Mouse (Mus musculus) mouse embryonic stem cell (cell line): ENCODE measurements around the gene Rapgef2.

ENCODE experiments used
- in situ Hi-C, 2 experiments: fragments of 300-500 bp; cut with MboI; formaldehyde crosslinking; loops; 1 replicate in 1 of 2; 3 replicates in 1 of 2; pipeline ENCODE4 v1.14.3; 2019 to 2020; ENCODE audit warnings: low sequenced_read_pairs in 2 of 2, low pct_unique_long_range_greater_than_20kb in 1 of 2, mixed read lengths in 1 of 2; ENCODE audit not compliant: unreplicated experiment in 1 of 2

Gene Rapgef2

DNA sequence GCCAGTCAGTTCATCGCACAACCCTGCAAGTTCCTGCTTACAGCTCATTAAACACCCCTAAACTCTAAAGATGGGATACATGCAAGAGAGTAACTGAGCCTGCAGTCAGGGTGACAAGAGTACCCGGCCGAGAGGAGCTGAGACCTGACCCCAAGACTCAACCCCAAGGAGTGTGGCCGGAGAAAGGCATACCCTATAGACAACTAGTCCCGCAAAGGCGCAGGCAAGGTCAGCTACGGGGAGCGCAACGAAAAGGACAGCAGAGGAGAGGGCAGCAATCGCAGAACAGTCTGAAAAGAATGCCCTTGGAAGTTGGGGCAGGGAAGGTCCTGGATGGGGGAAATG is 314 bp downstream of the Rapgef2 start:
- in situ Hi-C loops, result no loop called here

DNA sequence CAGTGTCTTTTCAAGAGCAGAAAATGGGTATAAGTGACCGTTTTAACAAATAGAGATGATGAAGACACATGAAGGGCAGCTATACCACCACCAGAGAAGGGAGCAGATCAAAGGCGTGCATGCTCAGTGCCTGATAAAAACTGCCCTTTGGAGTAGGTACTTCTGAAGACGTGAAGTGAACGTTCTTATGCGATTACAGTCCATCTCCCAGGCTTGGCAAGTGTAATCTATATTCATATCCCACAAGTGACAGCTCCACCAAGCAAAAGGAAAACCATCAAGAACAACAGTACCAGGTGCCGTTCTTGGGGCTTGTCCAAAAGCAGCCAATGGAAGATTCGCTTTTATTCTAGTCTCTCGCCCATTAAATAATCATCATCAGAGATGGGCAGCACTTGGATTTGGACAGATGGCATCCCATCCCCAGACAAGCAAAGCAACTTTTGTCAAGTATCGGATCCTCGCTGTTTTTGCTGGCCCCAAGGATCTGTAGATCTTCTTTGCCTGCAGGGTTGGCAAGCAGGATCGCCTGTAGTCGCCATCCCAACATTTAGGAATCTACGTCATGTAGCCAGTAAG is 1.1 kb downstream of the Rapgef2 start:
- in situ Hi-C loops, result no loop called here

DNA sequence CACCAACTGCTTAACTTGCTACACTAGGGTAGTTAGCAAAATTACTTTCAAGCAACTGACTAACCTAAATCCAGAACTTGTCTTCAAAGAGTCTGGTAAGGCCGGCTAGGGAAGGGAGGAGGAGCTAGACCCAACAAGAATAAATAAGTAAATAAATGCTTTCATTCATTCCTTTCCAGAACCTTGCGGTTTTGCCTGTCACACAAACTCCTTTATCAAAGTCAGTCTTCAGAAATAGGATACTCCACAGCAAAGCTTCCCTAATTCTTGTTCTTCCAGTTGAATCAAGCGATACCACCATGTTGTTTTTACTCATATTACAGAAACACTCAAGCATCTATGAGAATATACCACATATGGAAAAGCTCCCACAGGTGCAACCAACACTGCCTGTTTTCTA is 2.3 kb downstream of the Rapgef2 start:
- in situ Hi-C loops, result no loop called here

DNA sequence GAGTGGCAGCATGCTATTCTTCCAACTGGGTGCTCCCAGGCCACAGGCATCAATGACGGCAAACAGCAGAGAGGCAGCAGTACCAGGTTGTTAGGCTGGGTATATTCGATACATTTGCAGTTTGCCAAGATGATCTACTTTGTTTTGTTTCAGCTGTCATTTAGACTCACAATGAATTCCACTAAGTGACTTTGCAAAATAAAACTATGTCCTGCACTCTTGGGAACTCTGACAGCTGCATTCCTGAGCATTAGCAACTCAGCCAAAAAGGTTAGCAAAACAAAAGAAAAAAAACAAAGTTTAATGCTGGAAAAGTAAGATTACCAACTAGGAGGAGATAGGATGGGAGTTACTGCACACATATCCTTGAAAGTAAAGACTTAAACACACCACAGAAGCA is 3.3 kb downstream of the Rapgef2 start:
- in situ Hi-C loops, result no loop called here

DNA sequence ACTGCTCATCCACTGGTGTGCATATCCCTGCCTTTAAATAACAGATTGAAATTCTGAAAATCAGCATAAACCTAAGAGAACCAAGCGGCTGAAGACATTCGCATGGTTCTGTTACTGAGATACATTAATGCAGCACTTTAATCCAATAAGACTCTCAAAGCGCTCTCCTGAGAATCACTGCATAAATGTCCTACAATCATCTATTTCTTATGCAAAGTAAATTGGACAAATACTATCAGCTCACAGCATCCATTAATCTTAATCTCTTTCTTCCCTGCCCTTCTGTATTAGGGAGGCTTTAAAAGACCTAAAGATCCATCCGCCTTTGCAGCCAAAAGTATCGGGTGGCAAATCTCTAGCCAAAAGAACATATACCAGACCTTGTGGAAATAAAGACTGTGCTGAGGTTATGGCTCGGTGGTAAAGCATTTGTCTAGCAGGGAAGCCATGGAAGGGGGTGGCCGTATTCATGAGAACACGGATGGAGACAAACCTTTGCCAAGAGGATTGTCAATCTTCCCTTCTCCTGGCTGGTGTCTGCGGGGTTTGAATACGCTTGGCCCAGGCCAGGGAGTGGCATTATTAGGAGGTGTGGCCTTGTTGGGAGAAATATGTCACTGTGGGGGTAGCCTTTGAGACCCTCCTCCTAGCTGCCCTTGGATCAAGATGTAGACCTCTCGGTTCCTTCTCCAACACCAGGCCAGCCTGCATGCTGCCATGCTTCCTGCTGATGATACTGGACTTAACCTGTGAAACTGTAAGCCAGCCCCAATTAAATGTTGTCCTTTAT is 10.3 kb downstream of the Rapgef2 start:
- in situ Hi-C loops, result no loop called here

DNA sequence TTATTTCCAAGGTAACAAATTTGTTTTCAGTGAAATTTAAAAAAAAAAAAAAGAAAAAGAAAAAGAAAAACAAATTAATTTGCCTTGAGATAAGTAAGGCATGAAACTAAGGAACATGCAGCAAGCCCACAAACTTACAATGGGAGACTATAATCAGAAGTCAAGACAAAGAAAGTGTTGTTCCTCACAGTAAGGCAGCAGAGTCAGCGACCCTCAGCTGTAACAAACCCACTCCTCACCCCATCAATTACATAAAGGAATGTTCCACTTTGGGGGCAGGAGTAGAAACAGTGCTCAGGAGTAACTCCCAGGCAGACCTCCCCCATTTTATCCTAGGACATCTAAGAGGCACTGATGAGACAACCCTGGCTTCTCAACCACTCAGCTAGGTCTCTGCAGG is 13.0 kb downstream of the Rapgef2 start:
- in situ Hi-C loops, result no loop called here

DNA sequence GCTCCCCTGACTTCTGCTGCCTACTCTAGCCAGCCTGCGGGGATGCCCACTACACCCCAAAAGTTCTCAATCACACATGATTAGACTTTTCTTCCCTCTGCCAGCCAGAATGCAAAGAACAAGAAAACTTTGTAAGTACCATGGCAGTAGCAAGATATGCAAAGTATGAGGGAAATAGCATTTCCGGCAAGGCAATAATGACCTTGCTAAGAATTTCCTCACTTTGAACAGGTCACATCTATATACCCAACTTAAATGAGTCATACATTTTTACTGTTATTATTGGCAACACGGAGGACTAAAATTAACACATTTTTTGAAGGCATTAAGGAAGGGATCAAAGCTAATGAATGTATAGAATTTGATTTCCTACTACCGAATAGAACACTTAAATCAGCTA is 13.4 kb downstream of the Rapgef2 start:
- in situ Hi-C loops, result no loop called here

DNA sequence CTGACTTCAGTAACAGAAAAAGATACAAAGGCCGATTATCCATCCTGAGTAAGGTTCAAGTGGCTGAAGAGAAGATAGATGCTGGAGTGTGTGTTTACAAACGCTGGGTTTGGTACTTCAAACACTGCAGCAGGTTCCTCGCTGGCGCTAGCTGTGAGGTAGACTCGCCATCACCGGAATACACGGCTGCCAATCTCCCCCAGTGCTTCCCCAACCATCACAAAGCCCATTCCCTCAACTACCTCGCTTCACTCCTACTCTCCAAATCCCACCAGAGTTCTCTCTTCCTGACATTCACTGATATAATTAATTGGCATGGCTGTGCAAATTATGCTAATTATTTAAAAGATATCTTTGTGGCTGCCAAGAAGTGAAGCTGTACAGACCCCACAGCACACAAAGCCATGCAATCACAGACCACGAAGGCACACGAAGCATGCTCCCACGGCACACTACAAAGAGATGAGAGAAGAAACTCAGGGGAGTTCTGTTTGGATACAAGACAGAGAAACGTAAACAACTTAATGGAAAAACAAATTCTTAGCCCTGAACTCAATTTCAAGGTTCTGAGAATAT is 15.2 kb downstream of the Rapgef2 start:
- in situ Hi-C loops, result no loop called here

DNA sequence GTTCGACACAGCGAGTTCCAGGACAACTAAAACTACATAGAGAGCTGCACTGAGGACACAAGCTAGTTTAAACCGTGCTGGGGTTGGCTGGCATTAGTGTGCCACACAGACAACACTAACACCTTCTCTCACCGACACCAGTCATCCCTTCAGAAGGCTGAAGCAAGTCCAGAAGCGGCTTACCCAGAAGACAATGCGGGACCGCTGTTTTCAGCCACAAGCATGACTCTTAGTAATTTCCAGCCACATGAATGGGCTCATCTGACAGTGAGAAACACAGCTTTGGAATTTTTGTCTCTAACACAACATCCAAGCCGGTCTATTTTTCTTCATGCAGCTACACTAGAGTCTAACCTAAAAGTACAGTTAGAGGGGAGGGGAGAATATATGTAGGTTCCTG is 16.4 kb downstream of the Rapgef2 start:
- in situ Hi-C loops, result no loop called here

DNA sequence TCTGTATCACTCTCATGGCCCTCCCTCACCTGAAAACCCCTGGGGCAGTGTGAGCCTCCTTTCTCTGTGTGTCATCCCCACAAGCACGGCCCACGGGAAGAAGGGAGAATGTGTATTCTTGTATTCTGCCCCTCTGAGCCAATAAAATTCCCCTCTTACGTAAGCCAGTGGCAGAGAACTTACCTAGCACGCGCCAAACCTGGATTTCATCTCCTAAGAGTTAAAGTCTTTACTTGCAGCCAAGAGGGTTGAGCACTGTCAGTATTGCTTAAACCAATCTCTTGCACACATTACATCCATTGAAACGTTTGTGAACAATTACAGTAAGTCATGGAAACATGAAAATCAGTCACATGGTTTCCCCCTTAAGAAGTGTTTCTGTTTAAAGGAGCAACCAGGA is 19.3 kb downstream of the Rapgef2 start:
- in situ Hi-C loops, result no loop called here

DNA sequence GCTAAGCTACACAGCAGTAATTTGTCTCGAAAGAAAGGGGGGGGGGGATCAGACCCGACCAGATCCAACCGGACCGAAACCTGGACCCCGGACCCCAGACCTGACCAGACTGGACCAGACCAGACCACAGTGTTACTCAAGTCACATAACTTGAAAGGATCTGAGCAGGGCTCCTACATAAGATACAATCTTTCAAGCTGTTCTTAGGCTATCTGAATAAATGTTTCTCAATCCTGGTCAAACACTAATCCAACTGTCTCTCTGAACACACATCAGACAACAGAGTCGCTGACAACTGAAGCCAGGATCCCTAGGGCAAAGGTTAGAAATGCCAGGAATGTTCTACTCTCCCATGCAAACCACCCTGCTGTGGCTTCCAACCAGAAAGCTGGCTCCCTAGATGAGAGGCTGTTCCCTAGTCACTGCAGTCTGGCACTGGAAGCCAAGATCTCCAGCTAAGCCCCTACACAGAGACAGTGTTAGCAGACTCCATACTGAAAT is 24.5 kb downstream of the Rapgef2 start:
- in situ Hi-C loops, result no loop called here

DNA sequence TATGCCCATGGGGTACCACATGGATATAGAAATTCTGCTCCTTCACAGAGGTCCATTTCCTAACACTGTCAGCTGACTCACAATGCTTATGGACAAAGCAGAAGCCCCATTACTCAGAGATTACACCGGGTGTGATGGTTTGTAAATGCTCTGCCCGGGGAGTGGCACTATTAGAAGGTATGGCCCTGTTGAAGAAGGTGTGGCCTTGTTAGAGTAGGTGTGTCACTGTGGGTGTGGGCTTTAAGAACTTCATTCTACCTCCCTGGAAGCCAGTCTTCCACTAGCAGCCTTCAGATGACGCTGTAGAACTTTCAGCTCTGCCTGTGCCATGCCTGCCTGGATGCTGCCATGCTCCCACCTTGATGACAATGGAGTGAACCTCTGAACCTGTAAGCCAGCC is 32.3 kb downstream of the Rapgef2 start:
- in situ Hi-C loops, result no loop called here

DNA sequence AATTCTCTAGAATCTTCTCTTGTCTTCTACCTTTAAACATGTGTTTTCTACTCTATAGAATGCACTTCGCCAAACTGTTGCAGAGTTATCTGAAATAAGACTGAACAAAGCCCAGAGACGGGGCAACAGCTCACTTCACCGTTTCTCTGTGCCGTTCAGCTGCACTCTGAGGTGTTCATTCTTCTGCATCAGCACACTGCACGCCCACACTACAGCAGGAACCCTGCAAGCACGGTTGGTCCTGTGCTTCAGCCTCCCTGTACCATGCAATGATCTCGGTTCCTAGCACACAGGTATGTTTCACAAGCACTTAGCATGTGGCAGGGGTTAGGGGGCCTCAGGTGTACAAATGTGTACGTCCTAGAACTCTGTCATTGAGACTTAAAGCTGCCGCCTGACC is 32.9 kb downstream of the Rapgef2 start:
- in situ Hi-C loops, result no loop called here

DNA sequence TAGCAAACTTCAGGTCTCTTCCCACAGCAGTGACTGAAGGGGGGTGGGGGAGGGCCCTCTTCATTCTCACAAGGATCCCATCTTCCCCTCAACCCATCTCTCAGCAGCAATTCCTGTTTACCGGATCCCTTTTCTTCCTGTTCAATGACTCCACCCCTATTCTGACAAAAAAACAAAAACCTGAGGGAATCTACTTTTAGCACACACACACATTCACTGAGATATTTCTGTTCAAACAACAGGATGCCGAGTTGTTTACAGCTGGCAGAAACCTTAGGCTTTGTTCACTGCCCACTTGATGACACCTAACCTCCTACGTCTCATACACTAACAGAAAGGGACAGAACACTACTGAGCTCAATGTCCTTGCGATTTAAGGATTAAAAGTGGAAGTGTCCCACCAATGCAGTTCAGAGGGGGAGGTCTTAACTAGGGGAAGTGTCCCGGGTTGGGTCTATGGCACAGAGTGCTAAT is 33.4 kb downstream of the Rapgef2 start:
- in situ Hi-C loops, result no loop called here

DNA sequence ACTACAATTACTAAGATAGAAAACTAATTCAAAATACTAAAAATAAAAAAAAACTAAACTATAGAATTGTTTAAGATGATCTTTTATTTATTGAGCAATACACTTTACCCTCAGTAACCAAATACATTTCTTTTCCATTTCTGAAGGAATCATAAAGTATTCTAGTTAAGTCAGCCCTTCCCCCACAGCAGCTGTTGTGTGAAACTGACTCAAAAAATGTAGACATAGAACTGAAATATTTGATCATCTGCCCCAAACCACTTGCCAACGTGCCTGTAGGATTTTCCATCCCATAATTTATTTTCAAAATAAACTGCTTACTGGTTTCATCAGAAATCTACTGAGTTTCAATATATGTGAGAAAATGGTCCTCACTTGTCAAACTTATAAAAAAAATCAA is 36.4 kb downstream of the Rapgef2 start:
- in situ Hi-C loops, result no loop called here

DNA sequence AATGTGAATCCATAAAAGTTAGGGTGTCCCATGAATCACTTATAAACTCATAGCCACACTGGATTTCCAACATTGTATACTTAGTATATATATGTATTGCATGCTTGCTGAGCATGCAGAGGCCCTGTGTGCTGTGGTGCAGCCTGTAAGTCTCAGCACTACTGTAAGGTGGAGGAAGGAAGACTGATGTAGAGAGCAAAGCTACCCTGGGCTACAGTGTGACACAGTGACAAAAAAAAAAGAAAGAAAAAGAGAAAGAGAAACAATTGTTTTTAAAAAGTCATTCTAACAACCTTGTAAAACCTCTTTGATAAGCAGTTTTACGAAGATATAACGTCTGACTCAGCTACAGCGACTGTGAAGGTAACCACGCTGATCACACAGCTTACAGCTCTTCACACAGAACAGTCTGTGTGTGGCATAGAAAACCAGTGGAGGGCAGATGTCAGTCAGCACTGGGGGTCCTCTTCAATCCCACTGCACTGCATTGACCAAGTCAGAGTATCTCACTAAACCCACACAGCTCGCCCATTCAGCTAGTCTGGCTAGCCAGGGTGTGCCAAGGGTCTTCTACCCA is 37.6 kb downstream of the Rapgef2 start:
- in situ Hi-C loops, result no loop called here

DNA sequence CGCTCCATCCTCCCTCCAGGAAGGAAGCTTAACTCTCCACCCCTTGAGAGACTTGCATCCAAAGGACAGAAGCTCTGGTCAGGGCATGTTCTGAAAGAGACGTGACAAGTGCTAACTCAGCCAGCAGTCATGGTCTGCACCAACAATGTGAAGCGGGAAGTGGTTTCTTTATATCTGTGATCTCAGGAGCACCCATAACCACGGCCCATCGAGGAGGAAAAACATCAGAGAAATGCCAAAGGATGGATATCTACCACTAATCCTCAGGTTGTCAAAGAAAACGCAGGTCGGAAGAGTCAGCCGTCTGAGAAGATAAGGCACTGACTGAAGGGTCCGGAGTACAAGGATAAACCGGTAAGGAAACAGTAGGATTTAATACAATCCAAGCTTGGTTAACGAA is 38.1 kb downstream of the Rapgef2 start:
- in situ Hi-C loops, result no loop called here

DNA sequence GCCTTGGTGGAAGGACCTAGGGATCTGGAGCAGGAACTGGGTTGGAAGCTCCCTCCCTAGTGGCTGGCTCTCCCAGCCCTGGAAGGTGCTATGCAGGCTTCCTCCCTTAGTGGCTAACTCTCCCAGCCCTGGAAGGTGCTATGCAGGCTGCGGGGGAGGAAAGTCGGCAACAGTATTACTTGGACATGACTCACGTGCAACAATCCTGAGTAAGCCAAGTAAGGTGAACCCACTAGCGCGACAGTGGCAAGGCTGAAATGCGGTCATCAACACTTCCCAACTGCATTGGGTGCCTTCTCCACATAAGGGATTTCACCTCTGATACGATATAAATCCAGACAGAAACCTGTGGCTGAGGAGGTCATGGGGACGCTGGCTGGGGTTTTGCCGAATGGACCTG is 42.0 kb downstream of the Rapgef2 start:
- in situ Hi-C loops, result no loop called here

DNA sequence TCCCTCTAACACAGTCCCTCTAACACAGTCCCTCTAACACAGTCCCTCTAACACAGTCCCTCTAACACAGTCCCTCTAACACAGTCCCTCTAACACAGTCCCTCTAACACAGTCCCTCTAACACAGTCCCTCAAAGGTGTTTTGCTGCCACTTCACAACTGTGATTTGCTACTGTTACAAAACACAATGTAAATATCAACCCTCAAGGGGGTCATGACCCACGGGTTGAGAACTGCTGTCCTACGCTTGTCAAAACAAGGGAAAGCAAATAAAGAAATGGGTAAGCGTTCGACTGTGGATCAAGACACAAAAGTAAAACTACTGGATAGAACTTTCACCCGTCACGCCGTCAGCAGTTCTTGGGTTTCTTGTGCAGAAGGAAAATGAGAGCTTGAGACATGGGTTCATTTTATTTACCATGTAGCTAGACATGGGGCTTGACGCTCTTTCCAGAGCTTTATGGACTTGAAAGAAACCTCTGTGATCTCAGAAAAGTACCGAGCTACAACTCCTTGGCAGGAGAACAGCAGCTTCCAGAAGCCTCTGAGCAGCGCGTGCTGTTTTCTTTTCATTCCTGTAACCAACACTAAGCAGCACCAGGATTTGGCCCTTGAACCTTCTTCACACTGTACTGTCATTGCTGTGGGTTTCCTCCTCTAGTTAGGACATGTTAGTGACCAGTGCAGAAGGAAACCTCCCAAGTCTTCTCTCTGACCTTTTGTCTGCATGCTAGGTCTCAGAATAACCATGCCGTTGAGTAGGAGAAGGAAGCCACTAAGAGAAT is 43.2 kb downstream of the Rapgef2 start:
- in situ Hi-C loops, result no loop called here
